In genomic region chr9:20384532-20385342, GRCm38 (mm10) we compare ENCODE assay signal across 1 mouse cellular context.
TF ChIP-seq lines count a peak whose summit lies in the region.

Gene Zfp560 (minus strand): TSS chr9:20385177.

TF ChIP-seq in MEL, 35 proteins besides CTCF, POLR2A, EP300 and RAD21 (continued from another document):
- TF ChIP-seq NRF1 (IDR thresholded peaks at IDR 0.05; ENCODE audit: insufficient read depth, low read depth, low read length, poor library complexity, severe bottlenecking) (0 out of 2 replicates have a peak, but pooled peaks have one; percentile 45), BHLHE40 (IDR thresholded peaks at IDR 0.05; ENCODE audit: borderline replicate concordance, low read depth, low read length) (no peak), POLR2AphosphoS2 (IDR thresholded peaks at IDR 0.05; ENCODE audit: low read length) (peak; percentile 97), USF1 (IDR thresholded peaks at IDR 0.05; ENCODE audit: low read depth, low read length) (no peak), KAT2A (conservative IDR thresholded peaks at IDR 0.05; ENCODE audit: low read depth, low read length) (no peak; the same call in 1 of the 2 replicates), MYC (IDR thresholded peaks at IDR 0.05; ENCODE audit: low read depth, low read length) (no peak; the same call in 1 of the 2 replicates), GABPA (IDR thresholded peaks at IDR 0.05; ENCODE audit: low read depth, low read length) (no peak)
TF ChIP-seq in MEL: peak in this region for 21.
